Mouse (Mus musculus) granulocyte monocyte progenitor cell, adult 5-6 weeks (primary cell): ENCODE measurements at regions not wholly inside any gene's neighbourhood (a gene's known extent, or its start where the extent isn't known, plus 50 kb on each side); places are given as distances from the start of the nearest gene placed in this dataset.

ENCODE experiments used
- ATAC-seq: replicated peaks from 2 replicates; pipeline ENCODE4 v1.8.0; 2016; ENCODE audit warnings: mild to moderate bottlenecking, moderate TSS enrichment, inconsistent platforms; ENCODE audit not compliant: poor library complexity, severe bottlenecking

- ATAC-seq: no peak
These were observed 118.3 kb upstream of the Ednra start for GRCm38 (mm10) chr8:77842392-77843139.

GRCm38 (mm10) chr8:77843229-77843628 is 119.0 kb upstream of the Ednra start:
- no peak for ATAC-seq

- ATAC-seq: no peak
These were observed 126.3 kb upstream of the Ednra start for GRCm38 (mm10) chr8:77850523-77850922.

GRCm38 (mm10) chr8:77870264-77870663 is 146.0 kb upstream of the Ednra start:
- no peak for ATAC-seq

- ATAC-seq: no peak
These were observed 148.5 kb upstream of the Ednra start for GRCm38 (mm10) chr8:77872771-77873170.

- ATAC-seq: no peak
These were observed 195.5 kb upstream of the Ednra start for GRCm38 (mm10) chr8:77919776-77920175.

- ATAC-seq: no peak
These were observed 197.6 kb upstream of the Ednra start for GRCm38 (mm10) chr8:77921868-77922267.

GRCm38 (mm10) chr8:77947702-77948101 is 223.4 kb upstream of the Ednra start:
- ATAC-seq: no peak

GRCm38 (mm10) chr8:77949640-77950039 is 225.4 kb upstream of the Ednra start:
- ATAC-seq: no peak

- no peak; the same call in 1 of the 2 replicates for ATAC-seq
These were observed 234.6 kb upstream of the Ednra start for GRCm38 (mm10) chr8:77958814-77959372.

- ATAC-seq: no peak
These were observed 238.9 kb upstream of the Ednra start for GRCm38 (mm10) chr8:77963102-77963698.

GRCm38 (mm10) chr8:77970378-77970777 is 242.7 kb upstream of the Ttc29 start:
- no peak for ATAC-seq

GRCm38 (mm10) chr8:77973714-77974113 is 239.4 kb upstream of the Ttc29 start:
- ATAC-seq: no peak

- no peak for ATAC-seq
These were observed 234.0 kb upstream of the Ttc29 start for GRCm38 (mm10) chr8:77979106-77979505.

- no peak for ATAC-seq
These were observed 232.4 kb upstream of the Ttc29 start for GRCm38 (mm10) chr8:77980701-77981100.

- ATAC-seq: no peak
These were observed 231.1 kb upstream of the Ttc29 start for GRCm38 (mm10) chr8:77982031-77982430.

- no peak for ATAC-seq
These were observed 229.6 kb upstream of the Ttc29 start for GRCm38 (mm10) chr8:77983476-77983875.

GRCm38 (mm10) chr8:77987237-77987636 is 225.9 kb upstream of the Ttc29 start:
- ATAC-seq: no peak

GRCm38 (mm10) chr8:77988291-77989056 is 224.6 kb upstream of the Ttc29 start:
- no peak for ATAC-seq

- ATAC-seq: no peak
These were observed 222.0 kb upstream of the Ttc29 start for GRCm38 (mm10) chr8:77991050-77991449.

GRCm38 (mm10) chr8:78000303-78000702 is 212.8 kb upstream of the Ttc29 start:
- no peak for ATAC-seq
